Mouse (Mus musculus) heart, embryonic 14.5 days (tissue): ENCODE measurements around the gene Olfr1037. TPM values are rescaled to one million over a fixed set of nuclear protein-coding genes. Genes with fewer than 3 reads are reported as not detected.
"Not testable (repeated sequence)": the region's sequence is repeated elsewhere in the genome, so short reads cannot be mapped to it uniquely, and the experiment has no call there.

Source experiments
- ATAC-seq: fragments of 200-750 bp; cut with Nextera tagmentation; 2 replicates; pipeline ENCODE4 v1.8.0; 2017; ENCODE audit warnings: low read depth, moderate TSS enrichment; ENCODE audit not compliant: insufficient number of reproducible peaks, insufficient read depth, low FRiP score
- H3K27ac ChIP-seq, 2 experiments: fragments of 200-500 bp in 1 of 2; fragments of 300-500 bp in 1 of 2; sonication (generic) in 1 of 2; replicated peaks in 1 of 2; 2 replicates each; pipeline ENCODE4 v1.5.1; 2012 to 2014; ENCODE audit warnings: low read depth in 2 of 2, low read length in 2 of 2, control low read depth in 1 of 2, mild to moderate bottlenecking in 1 of 2, mixed read lengths in 1 of 2; ENCODE audit not compliant: control insufficient read depth in 1 of 2, insufficient read depth in 1 of 2
- H3K27me3 ChIP-seq: fragments of 300-500 bp; sonication (generic); 2 replicates; pipeline ENCODE4 v1.6.1; 2014; ENCODE audit warnings: mild to moderate bottlenecking, low read length, control low read depth; ENCODE audit not compliant: control insufficient read depth, insufficient read depth
- H3K36me3 ChIP-seq: fragments of 300-500 bp; sonication (generic); 2 replicates; pipeline ENCODE4 v1.6.1; 2014; ENCODE audit warnings: mild to moderate bottlenecking, control low read depth, low read length, mixed read lengths; ENCODE audit not compliant: control insufficient read depth, insufficient read depth
- H3K4me1 ChIP-seq, 2 experiments: fragments of 200-500 bp in 1 of 2; fragments of 300-500 bp in 1 of 2; sonication (generic) in 1 of 2; 2 replicates each; pipeline ENCODE4 v1.6.1; 2012 to 2014; ENCODE audit warnings: low read length in 2 of 2, control low read depth in 1 of 2, mixed read lengths in 1 of 2; ENCODE audit not compliant: control insufficient read depth in 2 of 2, insufficient read depth in 2 of 2
- H3K4me2 ChIP-seq: fragments of 300-500 bp; sonication (generic); 2 replicates; pipeline ENCODE4 v1.6.1; 2014; ENCODE audit warnings: mild to moderate bottlenecking, low read length
- H3K4me3 ChIP-seq, 2 experiments: fragments of 200-500 bp in 1 of 2; fragments of 300-500 bp in 1 of 2; sonication (generic) in 1 of 2; 2 replicates each; pipeline ENCODE4 v1.5.1; 2012 to 2014; ENCODE audit warnings: low read length in 2 of 2, mild to moderate bottlenecking in 2 of 2, control low read depth in 1 of 2, low read depth in 1 of 2, moderate library complexity in 1 of 2; ENCODE audit not compliant: control insufficient read depth in 1 of 2, insufficient read depth in 1 of 2
- H3K9ac ChIP-seq: fragments of 300-500 bp; sonication (generic); 2 replicates; pipeline ENCODE4 v1.6.1; 2014; ENCODE audit warnings: mild to moderate bottlenecking, low read length
- H3K9me3 ChIP-seq: fragments of 300-500 bp; sonication (generic); 2 replicates; pipeline ENCODE4 v1.6.1; 2016; ENCODE audit warnings: low read length, control low read depth; ENCODE audit not compliant: control insufficient read depth
- WGBS: fragments of 180-500 bp; shearing (Covaris S2); extraction: QIAGEN DNeasy Blood & Tissue Kit; methylation state at CpG from one replicate; pipeline ENCODE4 v1.1.7; 2014; 5-methylcytosine and 5-hydroxymethylcytosine counted together
- polyA plus RNA-seq: library from polyadenylated mRNA; unstranded; fragments of >200 nt; fragmentation: Nextera tagmentation; extraction: Ambion mirVana; gene quantifications from 2 replicates; pipeline ENCODE4 v1.2.1, GENCODE M21; 2014

The Olfr1037 gene
- polyA plus RNA-seq: not detected in 2 replicates

DNA sequence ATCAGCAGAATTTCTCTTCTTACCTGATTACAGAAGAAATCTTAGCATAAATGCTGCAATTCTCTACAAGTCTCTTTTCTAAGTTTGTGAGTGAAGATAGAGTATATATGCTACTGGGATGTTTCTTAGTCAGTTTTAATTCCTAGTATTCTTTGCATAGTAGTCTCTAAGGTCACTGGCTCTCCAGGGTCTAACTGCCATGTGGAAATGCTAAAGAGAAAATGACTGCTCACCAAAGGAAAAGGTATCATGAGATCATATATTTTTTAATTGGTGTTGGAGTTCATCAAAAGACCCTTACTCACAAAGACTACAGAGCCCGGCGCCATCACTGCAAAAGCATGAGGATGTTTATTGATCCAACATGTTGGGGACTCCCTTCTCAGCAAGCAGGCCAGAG, at the start of gene Olfr1037:
Olfr1037 (minus strand) TSS at position 101 of the 400 bp plus-strand sequence.
- Histone ChIP-seq H3K9ac (no peak within 1 kb of the TSS), H3K27me3 (no peaks in the 10 kb centered on the region), H3K9me3 (no peaks in the 10 kb centered on the region), H3K36me3 (no peaks in the 10 kb centered on the region), H3K4me2 (no peak within 1 kb of the TSS), H3K27ac (no peak within 1 kb of the TSS), H3K4me3 (no peak within 1 kb of the TSS), H3K4me1 (no peaks in the 10 kb centered on the region)
- 85% methylated on average over 2 of the region's 2 CpGs for WGBS
- no peak for ATAC-seq

DNA sequence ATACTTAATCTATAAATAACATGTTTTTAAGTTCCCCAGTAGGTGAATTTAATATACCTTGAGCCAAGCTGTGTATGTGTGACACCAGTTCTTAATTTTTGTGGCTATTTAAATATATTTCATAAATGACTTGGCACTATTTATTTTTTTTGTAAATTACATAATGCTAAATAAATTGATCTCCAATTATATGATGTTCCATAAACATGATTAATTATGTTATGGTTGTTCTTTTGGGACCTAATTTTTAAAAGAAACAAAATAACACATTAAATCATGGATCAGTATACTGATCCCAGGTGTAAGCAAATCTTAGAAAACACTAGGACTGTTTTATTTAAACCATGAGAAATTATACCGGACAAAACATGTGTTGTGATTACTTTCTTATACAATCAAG, 48.6 kb upstream of the Olfr1037 start, which contains the start of gene Olfr1039:
Olfr1039 (minus strand) TSS at position 101 of the 400 bp plus-strand sequence.
- H3K9me3 ChIP-seq: no peaks in the 10 kb centered on the region
- no peak for ATAC-seq
- H3K27ac ChIP-seq: no peak within 1 kb of the TSS
- H3K27me3 ChIP-seq: no peaks in the 10 kb centered on the region
- H3K4me2 ChIP-seq: no peak within 1 kb of the TSS
- H3K4me1 ChIP-seq: no peaks in the 10 kb centered on the region
- no peak within 1 kb of the TSS for H3K4me3 ChIP-seq
- 89% methylated on average over 1 of the region's 1 CpGs for WGBS
- H3K36me3 ChIP-seq: no peaks in the 10 kb centered on the region
- no peak within 1 kb of the TSS for H3K9ac ChIP-seq

DNA sequence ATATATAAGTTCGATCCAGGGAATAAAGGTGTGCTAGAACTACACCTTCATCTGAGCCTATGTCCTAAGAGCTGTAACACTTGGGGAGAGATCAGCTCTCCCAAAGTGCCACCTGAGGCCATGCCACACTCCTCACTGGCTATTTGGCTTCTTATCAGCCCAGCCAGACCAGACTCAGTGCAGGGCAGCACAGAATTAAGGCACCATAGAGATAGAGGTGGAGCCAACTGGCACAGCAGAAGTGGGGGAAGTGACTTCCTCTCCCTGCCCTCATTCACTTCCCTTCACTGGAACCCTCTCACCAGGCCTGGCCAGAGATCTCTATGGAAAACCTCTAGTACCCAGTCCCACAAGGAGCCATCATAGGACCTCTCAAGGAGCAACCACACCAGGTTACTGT, 6.7 kb downstream of the Olfr1037 start:
- not testable (repeated sequence) for H3K4me1 ChIP-seq, H3K9ac ChIP-seq, ATAC-seq, H3K9me3 ChIP-seq, H3K4me3 ChIP-seq, H3K27me3 ChIP-seq, H3K27ac ChIP-seq, H3K36me3 ChIP-seq, H3K4me2 ChIP-seq
- 89% methylated on average over 1 of the region's 1 CpGs for WGBS

DNA sequence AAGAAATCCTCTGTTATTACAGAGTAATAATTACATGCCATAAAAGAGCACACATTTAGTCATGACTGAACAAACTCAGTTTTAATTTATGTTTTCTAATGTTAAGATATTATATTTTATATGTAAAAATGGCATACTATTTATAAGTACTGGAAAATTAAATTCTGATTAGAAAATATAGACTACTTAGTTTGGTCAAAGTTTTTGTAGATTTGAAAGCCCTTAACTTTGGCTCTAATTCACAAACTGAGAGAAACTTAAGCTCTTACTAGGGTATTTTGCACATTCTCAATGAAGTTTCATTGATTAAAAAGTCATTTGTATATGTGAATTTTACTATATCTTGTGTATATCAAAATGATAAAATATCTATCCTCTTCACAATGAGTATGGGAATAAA, 13.5 kb downstream of the Olfr1037 start, which contains the start of gene Olfr1036:
Olfr1036 (plus strand) TSS at position 301 of the 400 bp plus-strand sequence.
- not testable (repeated sequence) for H3K4me3 ChIP-seq, H3K36me3 ChIP-seq, H3K27me3 ChIP-seq, H3K4me1 ChIP-seq, ATAC-seq, H3K27ac ChIP-seq, H3K4me2 ChIP-seq, H3K9ac ChIP-seq, H3K9me3 ChIP-seq

DNA sequence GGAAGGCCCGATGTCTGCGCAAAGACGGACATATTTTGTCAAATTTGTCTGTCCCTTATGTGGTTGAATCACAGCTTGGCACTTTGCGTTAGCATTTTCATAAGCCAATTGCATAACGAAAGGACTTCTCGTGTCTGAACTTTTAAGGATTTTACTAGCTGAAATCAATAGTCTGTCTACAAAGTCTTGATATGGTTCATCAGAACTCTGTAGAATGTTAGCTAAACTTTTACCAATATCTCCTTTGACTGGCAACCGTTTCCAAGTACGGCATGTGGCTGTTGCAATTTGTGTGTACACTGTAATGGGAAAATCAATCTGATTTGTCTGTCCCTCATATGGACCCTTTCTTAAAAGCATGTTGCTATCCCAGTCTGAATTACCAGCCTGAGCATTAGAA, 17.0 kb downstream of the Olfr1037 start:
- no peaks in the 10 kb centered on the region for H3K9me3 ChIP-seq
- H3K4me2 ChIP-seq: no peak overlapping the region
- 91% methylated on average over 8 of the region's 8 CpGs for WGBS
- ATAC-seq: no peak
- H3K4me3 ChIP-seq: no peak overlapping the region
- H3K27ac ChIP-seq: no peak overlapping the region
- no peaks in the 10 kb centered on the region for H3K4me1 ChIP-seq
- no peaks in the 10 kb centered on the region for H3K27me3 ChIP-seq
- H3K36me3 ChIP-seq: no peaks in the 10 kb centered on the region
- no peak overlapping the region for H3K9ac ChIP-seq

DNA sequence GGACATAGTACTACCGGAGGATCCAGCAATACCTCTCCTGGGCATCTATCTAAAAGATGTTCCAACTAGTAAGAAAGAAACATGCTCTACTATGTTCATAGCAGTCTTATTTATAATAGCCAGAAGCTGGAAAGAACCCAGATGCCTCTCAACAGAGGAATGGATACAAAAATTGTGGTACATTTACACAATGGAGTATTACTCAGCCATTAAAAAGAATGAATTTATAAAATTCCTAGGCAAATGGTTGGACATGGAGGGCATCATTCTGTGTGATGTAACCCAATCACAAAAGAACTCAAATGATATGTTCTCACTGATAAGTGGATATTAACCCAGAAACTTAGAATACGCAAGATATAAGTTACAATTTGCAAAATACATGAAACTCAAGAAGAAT, 23.4 kb downstream of the Olfr1037 start:
- not testable (repeated sequence) for H3K36me3 ChIP-seq, H3K27ac ChIP-seq, ATAC-seq, H3K27me3 ChIP-seq, H3K9me3 ChIP-seq, H3K4me1 ChIP-seq, H3K4me3 ChIP-seq, H3K4me2 ChIP-seq, H3K9ac ChIP-seq
- WGBS: 93% methylated on average over 2 of the region's 2 CpGs

DNA sequence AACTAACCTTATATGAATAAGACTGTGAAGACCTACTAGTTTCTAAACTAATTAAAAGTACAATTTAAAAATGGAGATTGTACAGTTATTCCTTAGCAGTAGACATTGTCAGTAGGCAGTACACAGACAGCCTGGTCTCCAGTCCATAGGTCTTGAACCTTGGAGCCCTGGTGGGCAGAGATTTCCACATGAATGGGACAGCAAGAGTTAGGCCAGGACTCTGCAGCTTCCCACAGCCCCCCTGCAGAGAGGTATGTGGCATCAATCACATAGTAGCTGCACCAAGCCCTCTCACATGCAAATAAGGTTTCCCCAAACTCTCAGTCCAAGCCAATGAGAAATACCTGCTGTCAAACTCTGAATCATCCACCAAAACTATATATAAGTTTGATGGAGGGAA, 36.4 kb downstream of the Olfr1037 start:
- ATAC-seq, H3K27me3 ChIP-seq, H3K9me3 ChIP-seq, H3K27ac ChIP-seq, H3K36me3 ChIP-seq, H3K9ac ChIP-seq, H3K4me3 ChIP-seq, H3K4me1 ChIP-seq, H3K4me2 ChIP-seq: not testable (repeated sequence)

DNA sequence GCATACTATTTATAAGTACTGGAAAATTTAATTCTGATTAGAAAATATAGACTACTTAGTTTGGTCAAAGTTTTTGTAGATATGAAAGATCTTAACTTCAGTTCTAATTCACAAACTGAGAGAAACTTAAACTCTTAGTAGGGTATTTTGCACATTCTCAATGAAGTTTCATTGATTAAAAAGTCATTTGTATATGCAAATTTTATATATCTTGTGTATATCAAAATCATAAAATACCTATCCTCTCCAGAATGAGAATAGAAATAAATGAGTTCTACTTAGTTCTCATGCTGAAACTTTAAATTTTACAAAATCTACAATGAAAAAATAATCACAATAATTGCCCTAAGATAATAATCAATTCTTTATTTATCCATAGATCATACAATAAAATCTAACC, 41.6 kb downstream of the Olfr1037 start, which contains the start of gene Olfr1034:
Olfr1034 (plus strand) TSS at position 301 of the 400 bp plus-strand sequence.
- H3K9me3 ChIP-seq: no peaks in the 10 kb centered on the region
- no peaks in the 10 kb centered on the region for H3K27me3 ChIP-seq
- no peak for ATAC-seq
- H3K4me2 ChIP-seq: no peak within 1 kb of the TSS
- H3K9ac ChIP-seq: no peak within 1 kb of the TSS
- no peak within 1 kb of the TSS for H3K4me3 ChIP-seq
- no peak within 1 kb of the TSS for H3K27ac ChIP-seq
- no peaks in the 10 kb centered on the region for H3K4me1 ChIP-seq
- H3K36me3 ChIP-seq: no peaks in the 10 kb centered on the region
